Mouse (Mus musculus): Measurements from ENCODE around the gene Lamtor3. TPM values are rescaled to one million over a fixed set of nuclear protein-coding genes. Genes with fewer than 3 reads are reported as not detected.

Gene Lamtor3
- 83.7 and 102 TPM in 2 replicates for total RNA-seq (2023)

GRCm38 (mm10) chr3:137918172-137918931 is at the start of gene Lamtor3:
TSS of gene Lamtor3 (plus strand) at chr3:137918506.

Other genes with a start within 250 kb of the Lamtor3 start
- not detected in 2 replicates for gene Gm21962, start 247.0 kb upstream of the Lamtor3 start, total RNA-seq (2023)
- gene H2afz, start 54.0 kb upstream of the Lamtor3 start, total RNA-seq (2023) = 414 and 484 TPM in 2 replicates
- gene Dnajb14, start 50.8 kb upstream of the Lamtor3 start, total RNA-seq (2023) = 17.1 and 20.2 TPM in 2 replicates
- gene Dapp1, start 63.0 kb downstream of the Lamtor3 start, total RNA-seq (2023) = 55.8 and 73.6 TPM in 2 replicates
- gene 1110002E22Rik, start 146.5 kb downstream of the Lamtor3 start, total RNA-seq (2023) = not detected in 2 replicates
- gene Gm5105, start 148.9 kb downstream of the Lamtor3 start, total RNA-seq (2023) = not detected in 2 replicates
- gene Trmt10a, start 224.9 kb downstream of the Lamtor3 start, total RNA-seq (2023) = 2.3 and 2.4 TPM in 2 replicates
- gene Mttp, start 226.5 kb downstream of the Lamtor3 start, total RNA-seq (2023) = 0.47 and 0.79 TPM in 2 replicates

All from neutrophil, adult 65 days (primary cell).